Mouse (Mus musculus): ENCODE results near the gene Agpat3. TPM values are rescaled to one million over a fixed set of nuclear protein-coding genes. Genes with fewer than 3 reads are reported as not detected.
A peak's percentile ranks its signal among the peaks of the same experiment; 100 is the strongest.

The Agpat3 gene
- polyA plus RNA-seq, 1 experiment from 2014 or later: 58.2 TPM

- Histone ChIP-seq H3K4me2 (replicated peaks) (no peak overlapping the region), H3K4me3 (replicated peaks) (no peak overlapping the region), H3K36me3 (no peaks in the 10 kb centered on the region), H3K9me3 (no peaks in the 10 kb centered on the region), H3K4me1 (replicated peaks) (no peaks in the 10 kb centered on the region), H3K27ac (no peak overlapping the region), H3K27me3 (replicated peaks) (no peaks in the 10 kb centered on the region), H3K9ac (no peak overlapping the region)
- no peak for ATAC-seq
- 56% methylated on average over 5 of the region's 5 CpGs for WGBS
Observed at GRCm38 (mm10) chr10:78338180-78338579, 14.1 kb downstream of the Agpat3 start.

GRCm38 (mm10) chr10:78334923-78335561 lies 17.2 kb downstream of the Agpat3 start:
- no peak for ATAC-seq
- H3K4me1 ChIP-seq (replicated peaks): no peaks in the 10 kb centered on the region
- H3K9ac ChIP-seq: no peak overlapping the region
- no peaks in the 10 kb centered on the region for H3K9me3 ChIP-seq
- H3K4me3 ChIP-seq (replicated peaks): no peak overlapping the region
- H3K4me2 ChIP-seq (replicated peaks): no peak overlapping the region
- 78% methylated on average over 6 of the region's 6 CpGs for WGBS
- no peak overlapping the region for H3K27ac ChIP-seq
- H3K36me3 ChIP-seq: no peaks in the 10 kb centered on the region
- no peaks in the 10 kb centered on the region for H3K27me3 ChIP-seq (replicated peaks)

- Histone ChIP-seq H3K4me1 (replicated peaks) (no peaks in the 10 kb centered on the region), H3K9me3 (no peaks in the 10 kb centered on the region), H3K27me3 (replicated peaks) (no peaks in the 10 kb centered on the region), H3K4me2 (replicated peaks) (no peak overlapping the region), H3K4me3 (replicated peaks) (no peak overlapping the region), H3K36me3 (no peaks in the 10 kb centered on the region), H3K9ac (no peak overlapping the region), H3K27ac (no peak overlapping the region)
- ATAC-seq: no peak
- 82% methylated on average over 5 of the region's 5 CpGs for WGBS
Observed at GRCm38 (mm10) chr10:78331577-78331976, 20.7 kb downstream of the Agpat3 start.

- Histone ChIP-seq H3K36me3 (no peaks in the 10 kb centered on the region), H3K9ac (no peak overlapping the region), H3K4me1 (replicated peaks) (peaks cover 4% of the 10 kb centered on the region), H3K9me3 (no peaks in the 10 kb centered on the region), H3K4me2 (replicated peaks) (no peak overlapping the region), H3K4me3 (replicated peaks) (no peak overlapping the region), H3K27me3 (replicated peaks) (no peaks in the 10 kb centered on the region), H3K27ac (no peak overlapping the region)
- ATAC-seq: no peak
- WGBS: 74% methylated on average over 5 of the region's 5 CpGs
Observed at GRCm38 (mm10) chr10:78329305-78329704, 23.0 kb downstream of the Agpat3 start.

- ATAC-seq: no peak
- Histone ChIP-seq H3K36me3 (no peaks in the 10 kb centered on the region), H3K27ac (no peak overlapping the region), H3K4me2 (replicated peaks) (no peak overlapping the region), H3K9ac (no peak overlapping the region), H3K9me3 (no peaks in the 10 kb centered on the region), H3K4me3 (replicated peaks) (no peak overlapping the region), H3K27me3 (replicated peaks) (no peaks in the 10 kb centered on the region), H3K4me1 (replicated peaks) (peaks cover 12% of the 10 kb centered on the region)
- 94% methylated on average over 2 of the region's 2 CpGs for WGBS
Observed at GRCm38 (mm10) chr10:78328011-78328575, 24.2 kb downstream of the Agpat3 start.

DNA sequence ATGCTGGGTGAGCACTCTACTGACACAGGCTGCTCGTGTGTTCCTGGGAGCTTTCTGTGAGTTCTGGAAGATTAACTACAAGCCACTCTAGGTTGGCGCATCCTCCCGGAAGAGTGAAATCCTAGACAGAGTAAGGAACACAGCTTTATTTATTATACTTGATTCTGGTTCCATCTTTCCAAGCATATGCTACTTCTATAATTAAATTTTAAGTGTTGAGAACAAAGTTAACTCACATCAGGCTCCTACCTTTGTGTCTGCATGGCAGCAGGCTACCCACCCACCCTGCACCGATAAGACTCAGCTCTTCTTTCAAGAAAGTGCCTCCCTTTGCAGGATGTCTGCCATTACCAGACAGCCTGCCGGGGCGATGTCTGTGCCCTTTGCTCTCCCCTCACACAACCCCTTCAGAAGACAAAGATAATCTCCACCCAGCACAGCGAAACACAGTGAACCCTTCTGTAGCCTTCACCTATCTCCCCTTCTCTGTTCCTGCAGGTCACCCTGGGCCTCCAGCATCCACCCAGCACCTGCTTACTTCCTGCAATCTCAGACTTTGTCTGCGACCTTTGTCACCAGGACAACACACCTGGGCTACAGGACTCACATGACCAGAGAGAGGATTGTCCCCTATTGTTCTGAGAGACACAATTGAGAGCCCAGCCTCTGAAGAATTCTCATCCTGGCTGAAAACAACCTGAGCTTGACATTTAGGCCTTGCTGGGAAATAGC lies 26.2 kb downstream of the Agpat3 start:
- peak overlapping the region; percentile 54 for H3K27ac ChIP-seq
- WGBS: 57% methylated on average over 8 of the region's 8 CpGs
- H3K36me3 ChIP-seq: no peaks in the 10 kb centered on the region
- H3K9me3 ChIP-seq: no peaks in the 10 kb centered on the region
- no peak overlapping the region for H3K9ac ChIP-seq
- H3K4me1 ChIP-seq (replicated peaks): peaks cover 12% of the 10 kb centered on the region
- H3K27me3 ChIP-seq (replicated peaks): no peaks in the 10 kb centered on the region
- ATAC-seq: peak; percentile 87
- H3K4me3 ChIP-seq (replicated peaks): no peak overlapping the region
- 0 out of 2 replicates have a peak overlapping the region, but pooled peaks have one; percentile 14 for H3K4me2 ChIP-seq (replicated peaks)

DNA sequence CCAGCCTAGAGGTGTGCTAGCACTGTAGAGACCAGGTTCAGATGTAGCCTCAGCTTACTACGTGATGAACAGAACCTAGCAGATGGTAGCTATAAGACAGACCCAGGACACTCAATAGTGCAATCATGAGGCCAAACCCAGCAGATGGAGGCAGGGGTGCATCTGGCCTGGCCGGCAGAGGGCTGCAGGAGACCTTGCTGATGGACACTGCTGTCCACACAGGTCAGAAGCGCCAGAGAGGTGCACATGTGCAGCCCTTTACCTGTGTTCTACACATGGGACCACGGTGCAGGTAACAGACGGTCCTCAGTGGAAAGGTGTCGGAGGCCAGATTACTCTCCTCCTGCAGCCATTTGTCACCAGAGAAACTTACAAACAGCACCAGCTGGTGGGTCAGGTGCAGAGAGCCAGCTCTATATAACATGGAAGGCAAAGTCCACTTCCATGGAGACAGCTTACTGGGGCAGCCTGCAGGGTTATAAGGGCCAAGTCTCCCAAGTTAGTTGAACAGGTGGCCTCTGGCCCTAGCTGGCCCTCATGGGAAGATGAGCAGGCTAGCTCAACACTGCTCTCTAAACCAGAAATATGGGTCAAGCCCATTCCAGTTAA lies 27.6 kb downstream of the Agpat3 start:
- peak; percentile 65 for ATAC-seq
- Histone ChIP-seq H3K27me3 (replicated peaks) (no peaks in the 10 kb centered on the region), H3K4me3 (replicated peaks) (no peak overlapping the region), H3K9me3 (no peaks in the 10 kb centered on the region), H3K27ac (peak overlapping the region; percentile 57), H3K4me2 (replicated peaks) (0 out of 2 replicates have a peak overlapping the region, but pooled peaks have one; percentile 7), H3K36me3 (no peaks in the 10 kb centered on the region), H3K4me1 (replicated peaks) (peaks cover 12% of the 10 kb centered on the region), H3K9ac (no peak overlapping the region)
- 75% methylated on average over 6 of the region's 6 CpGs for WGBS

- WGBS: 50% methylated on average over 7 of the region's 7 CpGs
- Histone ChIP-seq H3K36me3 (no peaks in the 10 kb centered on the region), H3K27me3 (replicated peaks) (no peaks in the 10 kb centered on the region), H3K4me1 (replicated peaks) (peaks cover 12% of the 10 kb centered on the region), H3K4me2 (replicated peaks) (no peak overlapping the region), H3K27ac (peak overlapping the region; percentile 57), H3K4me3 (replicated peaks) (no peak overlapping the region), H3K9me3 (no peaks in the 10 kb centered on the region), H3K9ac (no peak overlapping the region)
- no peak for ATAC-seq
Observed at GRCm38 (mm10) chr10:78323214-78323880, 28.9 kb downstream of the Agpat3 start.

DNA sequence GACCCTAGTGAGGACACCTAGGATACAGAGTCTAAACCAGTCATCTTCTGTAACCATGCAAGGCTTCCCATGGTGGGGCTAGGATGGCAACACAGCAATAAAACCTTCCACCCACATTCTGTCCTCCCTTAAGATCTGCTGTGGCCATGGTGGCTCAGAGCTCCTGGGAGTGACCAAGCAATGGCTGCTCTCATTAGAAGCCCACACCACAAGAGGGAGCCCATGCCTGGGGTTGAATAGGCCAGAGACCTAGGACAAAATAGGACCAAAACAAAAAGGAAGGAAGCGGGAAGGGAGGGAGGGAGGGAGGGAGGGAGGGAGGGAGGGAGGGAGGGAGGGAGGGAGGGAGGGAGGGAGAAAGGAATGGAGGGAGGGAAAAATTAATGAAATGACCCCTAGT lies 29.5 kb downstream of the Agpat3 start:
- H3K4me2 ChIP-seq (replicated peaks): no peak overlapping the region
- no peaks in the 10 kb centered on the region for H3K36me3 ChIP-seq
- no peaks in the 10 kb centered on the region for H3K27me3 ChIP-seq (replicated peaks)
- no peak overlapping the region for H3K9ac ChIP-seq
- WGBS: no CpG with 5 or more reads among the region's 1 CpGs
- H3K9me3 ChIP-seq: no peaks in the 10 kb centered on the region
- H3K4me3 ChIP-seq (replicated peaks): no peak overlapping the region
- no peak overlapping the region for H3K27ac ChIP-seq
- H3K4me1 ChIP-seq (replicated peaks): peaks cover 14% of the 10 kb centered on the region
- ATAC-seq: no peak

DNA sequence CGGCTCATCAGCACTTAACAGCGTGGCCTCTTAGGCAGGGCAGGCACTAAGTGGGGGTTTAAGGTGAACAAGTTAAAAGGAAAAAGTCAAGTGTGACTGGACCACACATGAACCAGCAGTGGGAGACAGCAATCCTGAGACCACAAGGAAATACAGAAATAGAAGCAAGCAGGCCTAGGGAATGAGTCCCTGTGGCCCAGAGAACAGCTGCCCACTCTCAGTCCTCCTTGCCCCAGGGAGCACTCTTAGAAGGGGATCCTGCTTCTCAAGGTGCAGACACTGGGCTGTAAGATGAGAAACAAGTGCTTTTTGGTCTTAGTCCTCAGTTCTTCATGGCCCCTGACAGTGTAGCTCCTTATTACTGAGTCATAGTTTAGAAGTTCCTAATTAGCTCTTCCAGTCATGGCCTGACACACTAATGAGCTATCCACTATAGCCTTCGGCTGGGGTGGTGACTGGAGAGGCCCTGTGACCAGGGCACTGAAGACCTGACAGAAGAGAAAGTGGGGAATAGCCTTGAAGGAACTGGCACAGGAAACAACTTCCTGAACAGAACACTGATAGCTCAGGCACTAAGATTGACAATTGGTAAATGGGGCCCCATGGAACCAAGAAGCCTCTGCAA lies 31.0 kb downstream of the Agpat3 start:
- H3K27ac ChIP-seq: no peak overlapping the region; the same call in 1 of the 2 replicates
- H3K36me3 ChIP-seq: no peaks in the 10 kb centered on the region
- peaks cover 15% of the 10 kb centered on the region for H3K4me1 ChIP-seq (replicated peaks)
- no peak overlapping the region for H3K4me2 ChIP-seq (replicated peaks)
- H3K27me3 ChIP-seq (replicated peaks): no peaks in the 10 kb centered on the region
- ATAC-seq: no peak
- 84% methylated on average over 3 of the region's 3 CpGs for WGBS
- no peak overlapping the region for H3K9ac ChIP-seq
- H3K9me3 ChIP-seq: no peaks in the 10 kb centered on the region
- no peak overlapping the region for H3K4me3 ChIP-seq (replicated peaks)

- no peaks in the 10 kb centered on the region for H3K27me3 ChIP-seq (replicated peaks)
- no peak overlapping the region for H3K4me2 ChIP-seq (replicated peaks)
- H3K9ac ChIP-seq: no peak overlapping the region
- 100% methylated on average over 1 of the region's 1 CpGs for WGBS
- H3K36me3 ChIP-seq: no peaks in the 10 kb centered on the region
- no peak for ATAC-seq
- peaks cover 15% of the 10 kb centered on the region for H3K4me1 ChIP-seq (replicated peaks)
- no peak overlapping the region for H3K27ac ChIP-seq
- no peaks in the 10 kb centered on the region for H3K9me3 ChIP-seq
- no peak overlapping the region for H3K4me3 ChIP-seq (replicated peaks)
Observed at GRCm38 (mm10) chr10:78320526-78320925, 31.8 kb downstream of the Agpat3 start.

DNA sequence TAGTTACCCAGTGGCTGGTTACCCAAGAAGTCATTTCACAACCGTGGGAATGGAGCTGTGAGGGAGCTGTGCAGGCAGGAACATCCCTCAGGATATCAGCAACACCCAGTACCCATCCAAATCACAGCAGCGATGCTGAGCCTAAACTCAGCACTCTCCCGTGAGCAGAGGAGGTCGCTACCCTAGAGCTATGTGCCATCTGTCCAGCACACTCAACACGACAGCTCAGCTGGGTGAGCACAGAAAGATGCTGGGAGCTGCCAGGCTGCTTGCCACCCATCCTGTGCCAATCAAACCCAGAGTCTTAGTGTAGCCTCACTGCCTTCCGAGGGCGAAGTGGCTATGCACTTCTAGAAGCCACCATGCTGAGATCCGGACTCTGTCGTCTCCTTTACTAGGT lies 32.3 kb downstream of the Agpat3 start:
- no peak for ATAC-seq
- Histone ChIP-seq H3K27me3 (replicated peaks) (no peaks in the 10 kb centered on the region), H3K36me3 (no peaks in the 10 kb centered on the region), H3K4me1 (replicated peaks) (peaks cover 18% of the 10 kb centered on the region), H3K27ac (no peak overlapping the region), H3K4me3 (replicated peaks) (no peak overlapping the region), H3K9me3 (no peaks in the 10 kb centered on the region), H3K4me2 (replicated peaks) (no peak overlapping the region), H3K9ac (no peak overlapping the region)
- WGBS: 86% methylated on average over 9 of the region's 9 CpGs

Measured in intestine, embryonic 15.5 days (tissue).